Mouse (Mus musculus) testis, adult 2 months (tissue): ENCODE results near the gene Nadsyn1.

Source experiments
- CTCF ChIP-seq: fragments of 200-500 bp; IDR thresholded peaks from 2 replicates; pipeline ENCODE4 v1.5.1; 2012; ENCODE audit warnings: low read depth, mild to moderate bottlenecking, inconsistent platforms, low read length, moderate library complexity; ENCODE audit not compliant: control insufficient read depth, insufficient read depth, insufficient replicate concordance
- POLR2A ChIP-seq: fragments of 200-500 bp; IDR thresholded peaks from 2 replicates; pipeline ENCODE4 v1.6.1; 2012; ENCODE audit warnings: low read depth, mild to moderate bottlenecking, inconsistent platforms, low read length, moderate library complexity; ENCODE audit not compliant: control insufficient read depth

DNA sequence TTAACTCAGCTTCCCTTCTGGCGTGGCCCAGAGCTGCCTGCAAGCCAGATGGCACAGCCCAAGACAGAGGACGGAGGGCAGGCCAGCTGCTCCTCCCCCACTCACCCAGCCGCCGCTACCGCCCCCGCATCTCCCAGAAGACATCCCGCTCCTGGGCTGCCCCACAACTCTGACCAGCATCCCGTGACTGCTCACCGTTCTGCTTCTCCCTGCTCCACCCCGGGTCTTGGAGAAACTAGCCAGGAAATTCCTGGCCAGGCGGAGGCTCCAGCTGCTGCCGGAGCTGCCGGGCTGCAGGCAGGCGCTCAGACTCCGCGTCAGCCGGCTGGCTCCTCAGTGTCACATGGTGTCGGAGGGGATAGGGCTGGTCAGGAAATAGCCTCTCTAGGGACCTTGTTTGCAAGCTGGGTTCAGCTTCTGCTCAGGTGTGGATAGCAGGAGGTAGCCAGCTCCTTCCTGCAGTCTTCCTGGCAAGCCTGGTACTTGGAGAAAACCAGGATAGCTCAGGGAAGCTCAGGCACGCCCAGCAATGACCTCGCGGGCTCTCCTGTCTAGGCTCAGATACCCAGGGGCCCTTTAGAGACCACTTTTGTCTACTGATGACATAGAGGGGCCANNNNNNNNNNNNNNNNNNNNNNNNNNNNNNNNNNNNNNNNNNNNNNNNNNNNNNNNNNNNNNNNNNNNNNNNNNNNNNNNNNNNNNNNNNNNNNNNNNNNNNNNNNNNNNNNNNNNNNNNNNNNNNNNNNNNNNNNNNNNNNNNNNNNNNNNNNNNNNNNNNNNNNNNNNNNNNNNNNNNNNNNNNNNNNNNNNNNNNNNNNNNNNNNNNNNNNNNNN, 38.4 kb downstream of the Nadsyn1 start, which contains the start of gene Mrgpre:
- no peak for TF ChIP-seq CTCF
- TF ChIP-seq POLR2A = no peak
